Mouse (Mus musculus) liver, embryonic 14.5 days (tissue): ENCODE results near the gene Ctdnep1.

Experiments used
- CTCF ChIP-seq: IDR thresholded peaks from 2 replicates; pipeline ENCODE4 v1.5.1; 2016; ENCODE audit warnings: antibody characterized with exemption, low read depth, control low read depth
- EP300 ChIP-seq: IDR thresholded peaks from 2 replicates; pipeline ENCODE4 v1.6.1; 2016; ENCODE audit warnings: antibody characterized with exemption, low read depth

- TF ChIP-seq CTCF (no peak), EP300 (no peak)
These were observed 40.5 kb downstream of the Ctdnep1 start for GRCm38 (mm10) chr11:70021264-70022132.
